Mouse (Mus musculus) lung, postnatal 0 days (tissue): ENCODE data around the gene Mapkapk2. TPM values are rescaled to one million over a fixed set of nuclear protein-coding genes. Genes with fewer than 3 reads are reported as not detected.

Experiments
- ATAC-seq: fragments of 200-750 bp; cut with Nextera tagmentation; 2 replicates; pipeline ENCODE4 v1.8.0; 2017; ENCODE audit warnings: moderate library complexity
- DNase-seq: peaks from one replicate; pipeline ENCODE4 v3.0.0-alpha.2; 2016; ENCODE audit warnings: low spot score
- H3K27ac ChIP-seq: fragments of 300-500 bp; sonication (generic); 2 replicates; pipeline ENCODE4 v1.5.1; 2014; ENCODE audit warnings: antibody characterized with exemption, mild to moderate bottlenecking, low read length, mixed read lengths
- H3K27me3 ChIP-seq: fragments of 300-500 bp; sonication (generic); replicated peaks from 2 replicates; pipeline ENCODE4 v1.6.1; 2014; ENCODE audit warnings: low read length, mixed read lengths; ENCODE audit not compliant: insufficient read depth
- H3K36me3 ChIP-seq: fragments of 300-500 bp; sonication (generic); 2 replicates; pipeline ENCODE4 v1.6.1; 2014; ENCODE audit warnings: low read length, mixed read lengths; ENCODE audit not compliant: insufficient read depth
- H3K4me1 ChIP-seq: fragments of 300-500 bp; sonication (generic); 2 replicates; pipeline ENCODE4 v1.6.1; 2014; ENCODE audit warnings: antibody characterized with exemption, low read depth, low read length, mixed read lengths; ENCODE audit not compliant: insufficient read depth
- H3K4me2 ChIP-seq: fragments of 300-500 bp; sonication (generic); replicated peaks from 2 replicates; pipeline ENCODE4 v1.6.1; 2014; ENCODE audit warnings: low read depth, mild to moderate bottlenecking, low read length, moderate library complexity, mixed read lengths
- H3K4me3 ChIP-seq: fragments of 300-500 bp; sonication (generic); 2 replicates; pipeline ENCODE4 v1.5.1; 2014; ENCODE audit warnings: low read depth, low read length
- H3K9ac ChIP-seq: fragments of 300-500 bp; sonication (generic); replicated peaks from 2 replicates; pipeline ENCODE4 v1.6.1; 2014; ENCODE audit warnings: low read depth, mild to moderate bottlenecking
- H3K9me3 ChIP-seq: fragments of 300-500 bp; sonication (generic); 2 replicates; pipeline ENCODE4 v1.6.1; 2016; ENCODE audit warnings: low read length, mixed read lengths
- CTCF ChIP-seq: IDR thresholded peaks from 2 replicates; pipeline ENCODE4 v1.5.1; 2016; ENCODE audit warnings: antibody characterized with exemption, mild to moderate bottlenecking
- EP300 ChIP-seq: IDR thresholded peaks from 2 replicates; pipeline ENCODE4 v1.6.1; 2016; ENCODE audit warnings: antibody characterized with exemption, mild to moderate bottlenecking, control low read depth
- whole genome bisulfite sequencing: fragments of 180-500 bp; shearing (Covaris S2); extraction: QIAGEN DNeasy Blood & Tissue Kit; methylation state at CpG from one replicate; pipeline ENCODE4 v1.1.7; 2014; 5-methylcytosine and 5-hydroxymethylcytosine counted together
- polyA plus RNA-seq: library from polyadenylated mRNA; unstranded; fragments of >200 nt; fragmentation: Nextera tagmentation; extraction: Ambion mirVana; gene quantifications from 2 replicates; pipeline ENCODE4 v1.2.1, GENCODE M21; 2015

Mapkapk2 gene
- polyA plus RNA-seq, 1 experiment from 2014 or later, result 65.0 TPM

- Histone ChIP-seq H3K4me3 (no peak overlapping the region), H3K36me3 (no peaks in the 10 kb centered on the region), H3K27ac (no peak overlapping the region), H3K9ac (no peak overlapping the region), H3K4me2 (0 out of 2 replicates have a peak overlapping the region, but pooled peaks have one; percentile 8), H3K9me3 (no peaks in the 10 kb centered on the region), H3K27me3 (no peaks in the 10 kb centered on the region), H3K4me1 (peaks cover 53% of the 10 kb centered on the region)
- no peak for ATAC-seq
- DNase-seq, result peak; percentile 66
- WGBS, result 32% methylated on average over 4 of the region's 4 CpGs
- no peak for TF ChIP-seq EP300
- peak; percentile 52 for TF ChIP-seq CTCF
Observed at GRCm38 (mm10) chr1:131079762-131080161, 17.9 kb downstream of the Mapkapk2 start.

GRCm38 (mm10) chr1:131078761-131079330, 18.8 kb downstream of the Mapkapk2 start:
- Histone ChIP-seq H3K9me3 (no peaks in the 10 kb centered on the region), H3K4me1 (peaks cover 48% of the 10 kb centered on the region), H3K4me2 (no peak overlapping the region), H3K4me3 (no peak overlapping the region), H3K27ac (no peak overlapping the region), H3K9ac (no peak overlapping the region), H3K27me3 (no peaks in the 10 kb centered on the region), H3K36me3 (no peaks in the 10 kb centered on the region)
- 64% methylated on average over 3 of the region's 3 CpGs for WGBS
- DNase-seq, result peak; percentile 62
- peak; percentile 30 for ATAC-seq
- no peak for TF ChIP-seq EP300
- TF ChIP-seq CTCF, result peak; percentile 13; the same call in 1 of the 2 replicates

- H3K4me2 ChIP-seq, result no peak overlapping the region
- 66% methylated on average over 7 of the region's 7 CpGs for WGBS
Observed at GRCm38 (mm10) chr1:131075098-131075791, 22.4 kb downstream of the Mapkapk2 start.

GRCm38 (mm10) chr1:131074524-131074938, 23.1 kb downstream of the Mapkapk2 start:
- no peak for TF ChIP-seq EP300
- no peak for TF ChIP-seq CTCF
- 35% methylated on average over 8 of the region's 8 CpGs for WGBS
- Histone ChIP-seq H3K27me3 (no peaks in the 10 kb centered on the region), H3K9ac (no peak overlapping the region), H3K4me3 (no peak overlapping the region), H3K9me3 (no peaks in the 10 kb centered on the region), H3K4me1 (peaks cover 26% of the 10 kb centered on the region), H3K27ac (no peak overlapping the region), H3K4me2 (no peak overlapping the region), H3K36me3 (no peaks in the 10 kb centered on the region)
- ATAC-seq (no peak), DNase-seq (no peak)

More at GRCm38 (mm10) chr1:131075098-131075791, 22.4 kb downstream of the Mapkapk2 start:
- ATAC-seq (no peak), DNase-seq (no peak)
- no peak overlapping the region for H3K4me3 ChIP-seq
- no peaks in the 10 kb centered on the region for H3K9me3 ChIP-seq
- TF ChIP-seq EP300 (no peak), CTCF (no peak)
- H3K4me1 ChIP-seq, result peaks cover 33% of the 10 kb centered on the region
- H3K27me3 ChIP-seq, result no peaks in the 10 kb centered on the region
- no peak overlapping the region for H3K27ac ChIP-seq
- H3K36me3 ChIP-seq, result no peaks in the 10 kb centered on the region
- H3K9ac ChIP-seq, result no peak overlapping the region

- H3K27ac ChIP-seq, result no peak overlapping the region
- no peak overlapping the region for H3K9ac ChIP-seq
- no peak overlapping the region for H3K4me3 ChIP-seq
- no peaks in the 10 kb centered on the region for H3K9me3 ChIP-seq
- 79% methylated on average over 7 of the region's 7 CpGs for WGBS
- DNase-seq (peak; percentile 59), ATAC-seq (0 out of 2 replicates have a peak, but pooled peaks have one; percentile 17)
- H3K27me3 ChIP-seq, result no peaks in the 10 kb centered on the region
- no peaks in the 10 kb centered on the region for H3K36me3 ChIP-seq
- H3K4me1 ChIP-seq, result peaks cover 19% of the 10 kb centered on the region; the same call in 1 of the 2 replicates
- H3K4me2 ChIP-seq, result no peak overlapping the region
- no peak for TF ChIP-seq CTCF
Observed at GRCm38 (mm10) chr1:131072376-131072990, 25.1 kb downstream of the Mapkapk2 start.

- Histone ChIP-seq H3K27ac (no peak overlapping the region), H3K9ac (no peak overlapping the region), H3K4me2 (no peak overlapping the region), H3K36me3 (no peaks in the 10 kb centered on the region), H3K9me3 (no peaks in the 10 kb centered on the region), H3K27me3 (no peaks in the 10 kb centered on the region), H3K4me3 (no peak overlapping the region), H3K4me1 (peaks cover 10% of the 10 kb centered on the region; the same call in 1 of the 2 replicates)
- TF ChIP-seq CTCF (no peak), EP300 (no peak)
- ATAC-seq (no peak), DNase-seq (no peak)
- 86% methylated on average over 7 of the region's 7 CpGs for WGBS
Observed at GRCm38 (mm10) chr1:131069010-131069409, 28.6 kb downstream of the Mapkapk2 start.
